Mouse (Mus musculus) urinary bladder, postnatal 4 days (tissue): ENCODE measurements around the gene Plxna2.

ENCODE experiments used
- DNase-seq, 2 experiments: peaks; one replicate each; pipeline ENCODE4 v3.0.0; 2021 to 2022; ENCODE audit warnings: low spot score in 2 of 2

Plxna2 gene

GRCm38 (mm10) chr1:194660426-194661119, 42.6 kb downstream of the Plxna2 start:
- peak in 1 of 2 experiments; percentile 36 for DNase-seq

DNA sequence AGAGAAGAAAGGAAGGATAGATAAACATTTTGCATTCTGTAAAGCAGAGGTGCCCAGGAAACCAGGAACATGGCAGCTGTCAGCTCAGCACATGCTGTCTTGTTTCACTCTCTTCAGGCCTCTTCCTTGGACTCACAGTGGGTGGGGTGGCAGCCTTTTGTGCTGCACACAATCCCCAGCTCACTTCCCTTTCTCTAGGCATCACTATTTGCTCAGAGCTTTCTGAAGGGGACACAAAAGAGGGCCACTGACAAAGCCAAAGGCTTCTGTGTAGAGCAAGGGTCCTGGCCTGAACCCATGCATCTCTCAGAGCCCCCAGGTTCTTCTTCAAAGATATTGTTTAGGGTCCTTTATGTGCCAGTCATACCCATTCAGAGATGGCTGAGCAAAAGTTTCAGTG, 45.0 kb downstream of the Plxna2 start:
- no peak for DNase-seq

DNA sequence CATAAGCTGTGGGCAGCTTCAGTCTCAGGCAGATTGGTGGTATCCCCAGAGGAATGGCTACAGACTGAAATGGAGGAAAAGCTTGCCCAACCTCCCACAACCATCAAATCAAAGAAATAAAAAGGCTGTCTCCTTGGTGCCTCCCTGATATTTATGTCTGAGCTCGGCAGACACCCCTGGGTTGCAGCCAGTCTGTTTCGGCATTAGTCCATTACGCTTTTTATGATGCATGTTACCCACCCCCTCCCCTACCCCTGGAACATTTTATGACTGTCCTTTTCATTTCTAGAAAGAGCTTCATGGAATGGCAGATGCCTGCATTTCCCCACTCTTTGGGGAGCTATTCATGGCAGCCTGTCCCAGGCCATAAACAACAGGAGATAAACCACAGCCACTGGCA, 47.7 kb downstream of the Plxna2 start:
- no peak for DNase-seq

- DNase-seq = no peak
Observed at GRCm38 (mm10) chr1:194671783-194672524, 53.9 kb downstream of the Plxna2 start.

GRCm38 (mm10) chr1:194672525-194672894, 54.5 kb downstream of the Plxna2 start:
- no peak for DNase-seq

- no peak for DNase-seq
Observed at GRCm38 (mm10) chr1:194673229-194673628, 55.2 kb downstream of the Plxna2 start.

GRCm38 (mm10) chr1:194675106-194675890, 57.3 kb downstream of the Plxna2 start:
- no peak for DNase-seq

- DNase-seq = peak in 1 of 2 experiments; percentile 24
Observed at GRCm38 (mm10) chr1:194675891-194676200, 57.8 kb downstream of the Plxna2 start.

DNA sequence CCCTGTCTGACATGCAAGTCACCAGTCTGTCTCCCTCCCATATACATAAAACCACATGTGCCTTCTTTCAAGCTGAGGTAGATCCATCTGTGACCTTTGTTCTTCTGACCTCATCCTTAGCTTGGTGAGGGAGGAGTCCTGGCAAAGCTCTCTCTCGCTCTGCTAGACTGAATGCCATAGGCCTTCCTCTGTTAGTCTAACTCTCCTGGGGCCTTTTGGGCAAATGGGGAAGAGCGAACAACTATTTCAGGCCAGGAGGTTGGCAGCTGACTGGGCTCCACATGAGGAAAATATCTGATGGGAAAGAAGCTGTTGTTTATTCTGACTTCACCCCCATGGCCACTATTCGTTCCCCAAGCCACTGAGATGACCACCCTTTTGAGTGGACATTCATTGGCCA, 59.9 kb downstream of the Plxna2 start:
- no peak for DNase-seq

DNA sequence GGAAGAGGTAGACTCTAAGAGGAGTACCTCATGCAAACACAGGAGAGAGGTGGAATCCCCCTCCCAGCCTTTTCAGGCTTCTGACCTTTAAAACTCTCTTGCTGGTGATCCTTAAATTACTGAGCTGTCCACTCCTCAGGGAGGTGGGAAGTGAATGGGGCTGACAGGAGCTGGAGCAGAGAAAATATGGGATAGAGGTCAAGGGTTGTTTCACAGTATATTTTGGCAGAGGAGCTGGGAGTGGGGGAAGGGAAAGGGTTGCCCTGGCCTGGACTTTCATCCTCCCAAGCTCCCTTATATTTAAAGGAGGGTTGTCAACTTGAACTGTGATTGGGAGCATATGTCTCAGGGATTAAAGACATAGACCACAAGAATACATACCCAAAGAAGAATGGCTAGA, 61.1 kb downstream of the Plxna2 start:
- DNase-seq = no peak

- DNase-seq = no peak
Observed at GRCm38 (mm10) chr1:194680136-194680535, 62.1 kb downstream of the Plxna2 start.

GRCm38 (mm10) chr1:194682021-194682420, 64.0 kb downstream of the Plxna2 start:
- DNase-seq = peak in 1 of 2 experiments; percentile 54

DNA sequence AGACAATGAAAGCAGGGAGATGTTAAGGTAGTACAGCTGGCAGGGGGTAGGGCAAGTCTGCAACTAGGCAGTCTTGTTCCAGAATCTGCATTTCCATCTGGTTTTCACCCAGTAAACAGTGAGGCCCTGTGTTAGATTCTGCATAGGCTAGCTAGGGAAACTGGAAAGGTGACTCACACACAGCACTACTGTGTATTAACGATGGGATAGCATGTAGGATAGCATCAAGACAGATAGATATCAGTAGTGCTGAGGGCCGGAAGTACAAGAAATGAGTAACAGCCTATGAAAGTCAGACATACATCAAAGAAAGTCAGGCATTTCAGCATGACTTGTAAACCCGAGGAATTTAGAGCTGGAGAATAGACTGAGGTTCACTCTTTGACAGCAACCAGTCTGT, 65.1 kb downstream of the Plxna2 start:
- DNase-seq = peak in 1 of 2 experiments; percentile 35

DNA sequence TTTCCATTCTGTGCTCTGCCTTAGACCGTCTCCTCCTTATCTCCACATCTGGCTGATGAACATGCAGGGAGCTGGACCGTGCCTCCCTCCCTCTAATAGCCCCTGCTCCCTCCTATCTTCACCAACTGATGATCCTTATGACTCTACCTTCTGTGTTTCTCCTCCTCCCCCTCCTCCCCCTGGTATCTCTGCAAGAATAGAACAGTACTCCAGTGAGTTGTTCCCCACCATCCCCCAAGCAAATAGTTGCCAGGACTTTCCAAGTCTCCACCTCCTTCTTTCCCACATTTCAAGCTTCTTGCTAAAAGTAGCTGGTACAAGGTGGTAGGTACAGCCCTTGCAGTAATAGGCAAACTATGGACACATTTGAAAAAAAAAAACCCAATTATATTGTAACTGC, 67.9 kb downstream of the Plxna2 start:
- DNase-seq = no peak

DNA sequence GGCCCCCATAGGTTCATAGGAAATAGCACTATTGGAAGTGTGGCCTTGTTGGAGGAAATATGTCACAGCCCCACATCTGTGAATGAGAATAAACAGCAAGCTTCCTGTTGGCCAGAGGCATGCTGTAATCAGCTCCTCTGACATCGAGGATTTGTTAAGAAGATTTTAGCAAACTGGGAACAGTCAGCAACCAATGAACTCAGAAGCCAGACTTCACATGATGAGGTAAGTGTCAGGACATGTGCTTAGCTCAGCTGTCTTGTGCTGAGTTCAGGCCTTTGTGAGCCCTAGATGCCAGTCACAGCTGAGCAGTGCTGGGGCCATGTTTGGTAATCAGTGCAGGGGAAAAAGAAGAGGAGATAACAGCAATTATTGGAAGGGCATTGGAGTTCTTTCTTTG, 69.7 kb downstream of the Plxna2 start:
- DNase-seq = no peak

DNA sequence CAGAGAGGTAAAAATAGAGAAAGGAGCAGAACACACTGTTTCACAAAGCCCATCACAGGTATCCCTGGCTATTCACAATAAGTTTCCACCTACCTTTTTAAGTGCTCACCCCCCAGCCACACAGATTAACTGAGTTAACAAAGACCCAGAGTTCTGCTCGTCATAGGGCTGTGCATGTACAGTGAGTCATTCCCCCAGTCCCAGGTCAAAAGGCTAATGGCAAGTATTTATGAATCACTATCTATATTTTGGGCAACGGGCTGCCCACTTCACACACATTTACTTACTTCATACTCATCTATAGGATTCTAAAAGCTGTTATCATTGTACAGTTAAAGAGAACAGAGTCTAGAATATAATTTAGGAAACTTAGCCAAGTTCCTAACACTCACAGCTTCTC, 70.1 kb downstream of the Plxna2 start:
- no peak for DNase-seq

GRCm38 (mm10) chr1:194693063-194693462, 75.0 kb downstream of the Plxna2 start:
- DNase-seq = no peak

DNA sequence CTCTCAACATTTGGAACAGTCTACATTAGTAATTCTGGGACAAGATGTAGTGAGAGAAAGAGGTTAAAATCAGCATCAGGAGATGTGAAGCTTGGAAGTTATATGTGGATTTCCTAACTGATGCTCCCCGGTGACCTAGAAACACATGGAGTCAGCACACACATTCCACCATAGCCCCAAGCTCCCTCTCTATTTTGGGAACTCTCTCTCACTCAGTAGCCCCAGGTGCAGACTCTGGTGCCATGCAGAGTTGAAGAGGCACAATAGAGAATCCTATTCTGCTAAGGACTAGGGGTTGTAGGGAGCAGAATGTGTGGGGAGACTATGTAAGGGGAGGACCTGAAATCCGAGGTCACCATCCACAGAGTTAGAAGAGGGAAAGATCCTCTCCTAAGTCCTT, 75.5 kb downstream of the Plxna2 start:
- DNase-seq = peak in 1 of 2 experiments; percentile 23

GRCm38 (mm10) chr1:194694805-194695204, 76.8 kb downstream of the Plxna2 start:
- no peak for DNase-seq

- no peak for DNase-seq
Observed at GRCm38 (mm10) chr1:194697439-194697838, 79.4 kb downstream of the Plxna2 start.

DNA sequence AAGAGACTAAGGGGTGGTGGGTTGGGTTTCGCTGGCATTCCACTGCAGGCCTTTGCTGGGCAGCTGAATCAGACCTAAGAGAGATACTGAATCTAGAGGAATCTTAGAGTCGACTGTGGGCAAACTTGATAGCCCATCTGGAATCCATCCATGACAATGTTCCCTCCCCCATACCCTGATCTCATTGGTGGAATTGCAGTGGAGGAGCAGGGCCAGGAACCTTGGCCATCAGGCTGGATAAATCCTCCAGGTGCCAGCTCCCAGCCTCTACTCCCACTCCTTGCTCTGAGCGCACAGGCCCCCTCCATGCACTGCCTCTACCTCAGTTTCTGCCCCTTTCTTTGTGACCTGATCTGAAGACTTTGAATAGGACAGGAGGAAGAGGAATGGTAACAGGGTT, 81.3 kb downstream of the Plxna2 start:
- DNase-seq = peak in 1 of 2 experiments; percentile 55

GRCm38 (mm10) chr1:194703235-194703634, 85.2 kb downstream of the Plxna2 start:
- no peak for DNase-seq
